Mouse (Mus musculus): Measurements from ENCODE around the gene Defb29.

Defb29 gene

GRCm38 (mm10) chr2:152503950-152504349, 35.9 kb downstream of the Defb29 start:
- DNase-seq (ENCODE audit: extremely low read depth, low read depth, low spot score) = no peak

GRCm38 (mm10) chr2:152500863-152501229, 39.1 kb downstream of the Defb29 start:
- DNase-seq (ENCODE audit: extremely low read depth, low read depth, low spot score) = no peak

- DNase-seq (ENCODE audit: extremely low read depth, low read depth, low spot score) = no peak
These were observed 39.6 kb downstream of the Defb29 start for GRCm38 (mm10) chr2:152500204-152500862.

- DNase-seq (ENCODE audit: extremely low read depth, low read depth, low spot score) = no peak
These were observed 41.9 kb downstream of the Defb29 start for GRCm38 (mm10) chr2:152498020-152498419.

- no peak for DNase-seq (ENCODE audit: extremely low read depth, low read depth, low spot score)
These were observed 46.7 kb downstream of the Defb29 start for GRCm38 (mm10) chr2:152493151-152493550.

- no peak for DNase-seq (ENCODE audit: extremely low read depth, low read depth, low spot score)
These were observed 49.9 kb downstream of the Defb29 start, which contains the start of gene Defb22 for GRCm38 (mm10) chr2:152490038-152490437. Gene Defb22 (minus strand): TSS chr2:152490138.

Data from fat pad, adult 2 months (tissue).